In the genomic region with DNA sequence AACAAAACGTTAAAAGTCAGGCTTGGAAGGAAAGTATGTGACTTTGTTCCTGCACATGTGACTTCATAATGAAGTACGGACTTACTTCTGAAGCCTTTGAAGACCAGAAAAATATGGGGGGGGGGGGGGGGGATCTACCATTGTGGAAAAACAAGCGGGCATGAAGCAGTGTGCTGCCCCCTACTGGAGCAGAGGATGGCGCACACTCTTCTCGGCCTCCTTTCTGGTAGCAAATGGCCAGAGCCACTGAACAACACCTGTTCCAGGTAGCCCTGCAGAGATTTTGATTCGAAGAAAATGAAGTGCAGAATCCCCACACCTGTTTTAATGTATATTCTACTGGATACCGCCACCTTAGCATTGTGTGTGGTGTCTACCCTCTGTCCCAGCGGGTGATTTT, we compare ENCODE assay signal across 14 mouse cellular contexts.
DNase-seq lines count a peak whose midpoint lies in the region; ATAC-seq and TF ChIP-seq lines count a peak whose summit lies in the region.
"Had no signal": no experiment of that assay in that cellular context is flagged by ENCODE, and none has a peak within 500 bp of the region (broad histone marks: within the 10 kb centered on the region; RNA-seq: fewer than 3 reads in every experiment).

No protein-coding gene starts in this region.

- WGBS in kidney, embryonic 15.5 days, result 66% methylated on average over 8 of the region's 8 CpGs
- 61% methylated on average over 8 of the region's 8 CpGs for WGBS in forebrain, embryonic 14.5 days

- no peaks in the 10 kb centered on the region for H3K9me3 ChIP-seq in kidney, embryonic 15.5 days (replicated peaks)
- H3K9me3 ChIP-seq in ES-Bruce4 (replicated peaks; ENCODE audit: control insufficient read depth, insufficient read depth, low read length, poor library complexity, severe bottlenecking), result no peaks in the 10 kb centered on the region
- no peaks in the 10 kb centered on the region for H3K9me3 ChIP-seq in forebrain, embryonic 14.5 days (replicated peaks; ENCODE audit: control insufficient read depth, low read length)
- H3K9me3 ChIP-seq: hindbrain, embryonic 12.5 days; limb, embryonic 13.5 days; midbrain, embryonic 15.5 days had no signal

- no peaks in the 10 kb centered on the region for H3K36me3 ChIP-seq in kidney, embryonic 15.5 days
- no peaks in the 10 kb centered on the region for H3K36me3 ChIP-seq in ES-Bruce4 (ENCODE audit: control insufficient read depth, insufficient read depth, low read length, poor library complexity, severe bottlenecking)
- H3K36me3 ChIP-seq in forebrain, embryonic 14.5 days (ENCODE audit: control insufficient read depth, insufficient read depth, low read length), result no peaks in the 10 kb centered on the region
- H3K36me3 ChIP-seq: hindbrain, embryonic 12.5 days; limb, embryonic 13.5 days; midbrain, embryonic 15.5 days had no signal

- no peak for TF ChIP-seq EP300 in ES-Bruce4 (IDR thresholded peaks at IDR 0.05; ENCODE audit: insufficient read depth, low read depth, low read length)

- no peak overlapping the region for H3K4me2 ChIP-seq in kidney, embryonic 15.5 days
- H3K4me2 ChIP-seq in forebrain, embryonic 14.5 days (ENCODE audit: low read length), result no peak overlapping the region
- H3K4me2 ChIP-seq: heart, embryonic 11.5 days; hindbrain, embryonic 12.5 days; limb, embryonic 13.5 days; midbrain, embryonic 15.5 days had no signal

- H3K27ac ChIP-seq in kidney, embryonic 15.5 days, result no peak overlapping the region
- no peak overlapping the region for H3K27ac ChIP-seq in ES-Bruce4 (ENCODE audit: insufficient read depth, low read length)
- no peak overlapping the region for H3K27ac ChIP-seq in forebrain, embryonic 14.5 days (ENCODE audit: low read depth, low read length)
- H3K27ac ChIP-seq: hindbrain, embryonic 12.5 days; limb, embryonic 13.5 days; midbrain, embryonic 15.5 days had no signal

- H3K27me3 ChIP-seq in kidney, embryonic 15.5 days, result no peaks in the 10 kb centered on the region
- no peaks in the 10 kb centered on the region for H3K27me3 ChIP-seq in ES-Bruce4 (ENCODE audit: control insufficient read depth, insufficient read depth, low read length, poor library complexity, severe bottlenecking)
- H3K27me3 ChIP-seq in forebrain, embryonic 14.5 days (replicated peaks; ENCODE audit: control insufficient read depth, insufficient read depth, low read length), result no peaks in the 10 kb centered on the region
- H3K27me3 ChIP-seq: hindbrain, embryonic 12.5 days; limb, embryonic 13.5 days; midbrain, embryonic 15.5 days had no signal

- no peaks in the 10 kb centered on the region for H3K4me1 ChIP-seq in kidney, embryonic 15.5 days
- H3K4me1 ChIP-seq in ES-Bruce4 (ENCODE audit: control insufficient read depth, insufficient read depth, low read length), result no peaks in the 10 kb centered on the region
- H3K4me1 ChIP-seq in forebrain, embryonic 14.5 days (ENCODE audit: control insufficient read depth, insufficient read depth, low read length), result no peaks in the 10 kb centered on the region

- TF ChIP-seq CTCF in ES-Bruce4 (IDR thresholded peaks at IDR 0.05; ENCODE audit: low read depth, low read length), result peak; percentile 58

- no peak overlapping the region for H3K4me3 ChIP-seq in kidney, embryonic 15.5 days (replicated peaks)
- no peak overlapping the region for H3K4me3 ChIP-seq in ES-Bruce4 (ENCODE audit: low read depth, low read length)
- H3K4me3 ChIP-seq in forebrain, embryonic 14.5 days (ENCODE audit: low read depth, low read length), result no peak overlapping the region
- H3K4me3 ChIP-seq: hindbrain, embryonic 12.5 days; limb, embryonic 13.5 days; midbrain, embryonic 15.5 days had no signal

- no peak for TF ChIP-seq POLR2A in ES-Bruce4 (IDR thresholded peaks at IDR 0.05; ENCODE audit: insufficient read depth, low read length)

- peak; percentile 46 to 57 for DNase-seq in cerebellum, postnatal 10 days
- DNase-seq in cerebellum, postnatal 4 days (ENCODE audit: low spot score in 2 of 2), result no peak
- peak; percentile 21 for DNase-seq in kidney, adult 9 months
- DNase-seq in adrenal gland, postnatal 36 days, result peak; percentile 26 to 39
- DNase-seq in Muller cell, postnatal 12 days (ENCODE audit: inconsistent ontology term), result no peak
- DNase-seq in forebrain, embryonic 14.5 days (ENCODE audit: low spot score), result no peak
- DNase-seq: B cell, adult 2 months; lung, postnatal 14 days had no signal

- no peak overlapping the region for H3K9ac ChIP-seq in kidney, embryonic 15.5 days
- no peak overlapping the region for H3K9ac ChIP-seq in ES-Bruce4 (ENCODE audit: low read depth, poor library complexity, severe bottlenecking)
- H3K9ac ChIP-seq in forebrain, embryonic 14.5 days (ENCODE audit: low read length), result no peak overlapping the region
- H3K9ac ChIP-seq: hindbrain, embryonic 12.5 days; limb, embryonic 13.5 days; midbrain, embryonic 15.5 days had no signal

- no peak for ATAC-seq in kidney, embryonic 15.5 days (replicated peaks; ENCODE audit: low FRiP score)
- no peak for ATAC-seq in forebrain, embryonic 14.5 days
- ATAC-seq: midbrain, embryonic 15.5 days had no signal

Comparison
In these comparisons a context has a peak if more than half of its experiments do, and no peak if none do; other contexts are left out.
1. DNase-seq: peak in cerebellum, postnatal 10 days (2 of 2), kidney, adult 9 months (single experiment) and adrenal gland, postnatal 36 days (2 of 2); none in cerebellum, postnatal 4 days (0 of 2), Muller cell, postnatal 12 days (single experiment) and forebrain, embryonic 14.5 days (single experiment).